Mouse (Mus musculus) stomach, postnatal 0 days (tissue): Measurements from ENCODE around the gene Esrp2.

Experiments
- CTCF ChIP-seq: IDR thresholded peaks from 2 replicates; pipeline ENCODE4 v1.5.1; 2016; ENCODE audit warnings: antibody characterized with exemption, low read depth, mild to moderate bottlenecking, moderate library complexity
- EP300 ChIP-seq: optimal IDR thresholded peaks from 2 replicates; pipeline ENCODE3; 2016; ENCODE audit warnings: antibody characterized with exemption

GRCm38 (mm10) chr8:106130505-106130904 is 6.3 kb downstream of the Esrp2 start:
- TF ChIP-seq CTCF (no peak), EP300 (no peak)
